Mouse (Mus musculus): ENCODE measurements at regions not wholly inside any gene's neighbourhood (a gene's known extent, or its start where the extent isn't known, plus 50 kb on each side); places are given as distances from the start of the nearest gene placed in this dataset.
"Not testable (repeated sequence)": the region's sequence is repeated elsewhere in the genome, so short reads cannot be mapped to it uniquely, and the experiment has no call there.

DNA sequence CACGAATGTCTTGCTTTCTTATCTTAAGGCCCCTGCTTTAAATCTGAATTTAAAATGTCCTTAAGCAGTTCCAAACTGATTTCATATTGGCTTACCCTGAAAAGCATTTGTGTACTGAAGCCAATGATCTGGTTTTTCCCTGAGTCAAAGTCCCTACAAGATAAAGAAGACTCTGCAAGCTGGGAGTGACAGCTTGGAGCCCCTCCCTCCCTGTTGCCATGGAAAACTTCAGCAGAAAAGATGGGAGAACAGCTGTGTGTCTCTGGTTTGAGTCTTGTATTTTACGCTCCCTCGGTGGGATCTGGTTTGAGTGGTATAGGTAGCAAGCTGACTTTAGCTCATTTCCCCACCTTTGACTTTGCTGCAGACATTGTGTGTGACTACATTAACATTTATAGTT is 146.1 kb downstream of the Rbm43 start:
- Histone ChIP-seq H3K4me1 (ENCODE audit: control insufficient read depth in 1 of 2, insufficient read depth in 2 of 2) (no peaks in the 10 kb centered on the region), H3K4me3 (replicated peaks in 1 of 3; ENCODE audit: low read depth in 2 of 3, low read length in 2 of 3, poor library complexity in 1 of 3) (no peak overlapping the region), H3K27ac (ENCODE audit: insufficient read depth, low read depth) (no peak overlapping the region), H3K27me3 (replicated peaks) (no peaks in the 10 kb centered on the region), H3K9ac (ENCODE audit: insufficient read depth, low read depth) (no peak overlapping the region), H3K4me2 (ENCODE audit: insufficient read depth, low read depth, poor library complexity, severe bottlenecking) (no peak overlapping the region), H3K9me3 (replicated peaks; ENCODE audit: low read length) (no peaks in the 10 kb centered on the region), H3K36me3 (replicated peaks in 1 of 2; ENCODE audit: control insufficient read depth in 1 of 2, insufficient read depth in 1 of 2, low read length in 1 of 2) (no peaks in the 10 kb centered on the region), H3K79me2 (replicated peaks; ENCODE audit: control insufficient read depth, extremely low read depth, insufficient read depth, poor library complexity, severe bottlenecking) (no peaks in the 10 kb centered on the region)
- DNase-seq (ENCODE audit: extremely low read depth), result no peak
- TF ChIP-seq HCFC1 (IDR thresholded peaks at IDR 0.05; ENCODE audit: low read depth, low read length), result no peak
- TF ChIP-seq POLR2A (IDR thresholded peaks at IDR 0.05; ENCODE audit: low read depth, low read length), result no peak
- TF ChIP-seq USF2 (conservative IDR thresholded peaks at IDR 0.05; ENCODE audit: low read depth, low read length), result no peak
- no peak for TF ChIP-seq USF1 (IDR thresholded peaks at IDR 0.05; ENCODE audit: low read depth, low read length)
- TF ChIP-seq TCF12 (IDR thresholded peaks at IDR 0.05; ENCODE audit: low read depth, low read length), result no peak
- TF ChIP-seq NELFE (IDR thresholded peaks at IDR 0.05; ENCODE audit: low read depth, low read length), result no peak
- TF ChIP-seq SMC3 (IDR thresholded peaks at IDR 0.05; ENCODE audit: low read depth, low read length), result no peak
- no peak for TF ChIP-seq SIN3A (IDR thresholded peaks at IDR 0.05; ENCODE audit: low read length)
- TF ChIP-seq MAX (IDR thresholded peaks at IDR 0.05; ENCODE audit: low read length), result no peak
- TF ChIP-seq NRF1 (IDR thresholded peaks at IDR 0.05; ENCODE audit: low read depth, low read length), result no peak
- TF ChIP-seq GABPA (IDR thresholded peaks at IDR 0.05; ENCODE audit: insufficient replicate concordance, low read depth, low read length), result no peak
- no peak for TF ChIP-seq ELF1 (IDR thresholded peaks at IDR 0.05; ENCODE audit: low read depth, low read length)
- TF ChIP-seq KAT2A (IDR thresholded peaks at IDR 0.05; ENCODE audit: insufficient replicate concordance, low read length), result no peak
- TF ChIP-seq TBP (conservative IDR thresholded peaks at IDR 0.05; ENCODE audit: low read depth, low read length), result no peak
- TF ChIP-seq JUND (conservative IDR thresholded peaks at IDR 0.05; ENCODE audit: low read depth, low read length), result no peak
- no peak for TF ChIP-seq MXI1 (IDR thresholded peaks at IDR 0.05; ENCODE audit: low read depth, low read length)
- no peak for TF ChIP-seq MYC (IDR thresholded peaks at IDR 0.05; ENCODE audit: low read depth, low read length)
- no peak for TF ChIP-seq ZNF384 (IDR thresholded peaks at IDR 0.05; ENCODE audit: low read depth, low read length)
- in situ Hi-C loops (cut with MboI; ENCODE audit: low pct_ligation_motif_present, low pct_unique_long_range_greater_than_20kb, low sequenced_read_pairs), result no loop called here
- dilution Hi-C loops (cut with MboI; ENCODE audit: extremely low pct_ligation_motif_present, extremely low pct_unique_long_range_greater_than_20kb, low sequenced_read_pairs), result no loop called here

- H3K4me3 ChIP-seq (replicated peaks in 1 of 3; ENCODE audit: low read depth in 2 of 3, low read length in 2 of 3, poor library complexity in 1 of 3); in situ Hi-C loops (cut with MboI; ENCODE audit: low pct_ligation_motif_present, low pct_unique_long_range_greater_than_20kb, low sequenced_read_pairs); H3K27me3 ChIP-seq (replicated peaks); H3K79me2 ChIP-seq (replicated peaks; ENCODE audit: control insufficient read depth, extremely low read depth, insufficient read depth, poor library complexity, severe bottlenecking); H3K36me3 ChIP-seq (replicated peaks in 1 of 2; ENCODE audit: control insufficient read depth in 1 of 2, insufficient read depth in 1 of 2, low read length in 1 of 2); dilution Hi-C loops (cut with MboI; ENCODE audit: extremely low pct_ligation_motif_present, extremely low pct_unique_long_range_greater_than_20kb, low sequenced_read_pairs); H3K27ac ChIP-seq (ENCODE audit: insufficient read depth, low read depth); DNase-seq (ENCODE audit: extremely low read depth); H3K4me2 ChIP-seq (ENCODE audit: insufficient read depth, low read depth, poor library complexity, severe bottlenecking); H3K9ac ChIP-seq (ENCODE audit: insufficient read depth, low read depth); H3K4me1 ChIP-seq (ENCODE audit: control insufficient read depth in 1 of 2, insufficient read depth in 2 of 2); H3K9me3 ChIP-seq (replicated peaks; ENCODE audit: low read length): not testable (repeated sequence)
These were observed 141.7 kb downstream of the Rbm43 start for GRCm38 (mm10) chr2:51793291-51793690.
